Mouse (Mus musculus): ENCODE data around the gene Chrna7. TPM values are rescaled to one million over a fixed set of nuclear protein-coding genes. Genes with fewer than 3 reads are reported as not detected.

Gene Chrna7
- polyA plus RNA-seq, 1 experiment from 2014 or later: 0.22 TPM

GRCm38 (mm10) chr7:63207137-63207536, 5.2 kb downstream of the Chrna7 start:
- WGBS: 42% methylated on average over 2 of the region's 2 CpGs

GRCm38 (mm10) chr7:63195560-63195959, 16.8 kb downstream of the Chrna7 start:
- H3K9ac ChIP-seq (ENCODE audit: low read depth, low read length): no peak overlapping the region
- ATAC-seq: no peak
- no peak for TF ChIP-seq CTCF (IDR thresholded peaks at IDR 0.05; ENCODE audit: low read depth)
- H3K4me3 ChIP-seq (ENCODE audit: low read depth, low read length): no peak overlapping the region
- H3K4me1 ChIP-seq (replicated peaks; ENCODE audit: control insufficient read depth, insufficient read depth, low read length): no peaks in the 10 kb centered on the region
- H3K4me2 ChIP-seq (replicated peaks; ENCODE audit: low read depth): no peak overlapping the region
- 54% methylated on average over 2 of the region's 2 CpGs for WGBS
- H3K36me3 ChIP-seq (ENCODE audit: control insufficient read depth, insufficient read depth): no peaks in the 10 kb centered on the region
- no peaks in the 10 kb centered on the region for H3K27me3 ChIP-seq (replicated peaks; ENCODE audit: control insufficient read depth, insufficient read depth, low read length)
- no peak overlapping the region for H3K27ac ChIP-seq (ENCODE audit: low read depth, low read length)
- H3K9me3 ChIP-seq (ENCODE audit: control insufficient read depth): no peaks in the 10 kb centered on the region

More at GRCm38 (mm10) chr7:63207137-63207536, 5.2 kb downstream of the Chrna7 start:
- H3K9ac ChIP-seq (ENCODE audit: low read depth, low read length): no peak overlapping the region
- no peak for TF ChIP-seq CTCF (IDR thresholded peaks at IDR 0.05; ENCODE audit: low read depth)
- no peaks in the 10 kb centered on the region for H3K4me1 ChIP-seq (replicated peaks; ENCODE audit: control insufficient read depth, insufficient read depth, low read length)
- no peak overlapping the region for H3K27ac ChIP-seq (ENCODE audit: low read depth, low read length)
- H3K36me3 ChIP-seq (ENCODE audit: control insufficient read depth, insufficient read depth): no peaks in the 10 kb centered on the region
- no peaks in the 10 kb centered on the region for H3K9me3 ChIP-seq (ENCODE audit: control insufficient read depth)
- no peak overlapping the region for H3K4me3 ChIP-seq (ENCODE audit: low read depth, low read length)
- ATAC-seq: no peak
- 0 out of 2 replicates have a peak, but pooled peaks cover 8% of the 10 kb centered on the region for H3K27me3 ChIP-seq (replicated peaks; ENCODE audit: control insufficient read depth, insufficient read depth, low read length)
- H3K4me2 ChIP-seq (replicated peaks; ENCODE audit: low read depth): no peak overlapping the region

GRCm38 (mm10) chr7:63189647-63190534, 22.5 kb downstream of the Chrna7 start:
- no peak overlapping the region for H3K4me3 ChIP-seq (ENCODE audit: low read depth, low read length)
- no peak overlapping the region for H3K27ac ChIP-seq (ENCODE audit: low read depth, low read length)
- H3K27me3 ChIP-seq (replicated peaks; ENCODE audit: control insufficient read depth, insufficient read depth, low read length): no peaks in the 10 kb centered on the region
- no peaks in the 10 kb centered on the region for H3K9me3 ChIP-seq (ENCODE audit: control insufficient read depth)
- 83% methylated on average over 13 of the region's 13 CpGs for WGBS
- H3K36me3 ChIP-seq (ENCODE audit: control insufficient read depth, insufficient read depth): no peaks in the 10 kb centered on the region
- no peak overlapping the region for H3K4me2 ChIP-seq (replicated peaks; ENCODE audit: low read depth)
- H3K9ac ChIP-seq (ENCODE audit: low read depth, low read length): no peak overlapping the region
- ATAC-seq: no peak
- H3K4me1 ChIP-seq (replicated peaks; ENCODE audit: control insufficient read depth, insufficient read depth, low read length): no peaks in the 10 kb centered on the region
- TF ChIP-seq CTCF (IDR thresholded peaks at IDR 0.05; ENCODE audit: low read depth): no peak

GRCm38 (mm10) chr7:63170063-63170787, 42.1 kb downstream of the Chrna7 start:
- ATAC-seq: no peak

GRCm38 (mm10) chr7:63164617-63165016, 47.8 kb downstream of the Chrna7 start:
- Histone ChIP-seq H3K4me1 (replicated peaks; ENCODE audit: control insufficient read depth, insufficient read depth, low read length) (no peaks in the 10 kb centered on the region), H3K9me3 (ENCODE audit: control insufficient read depth) (no peaks in the 10 kb centered on the region), H3K27ac (ENCODE audit: low read depth, low read length) (no peak overlapping the region), H3K27me3 (replicated peaks; ENCODE audit: control insufficient read depth, insufficient read depth, low read length) (no peaks in the 10 kb centered on the region), H3K36me3 (ENCODE audit: control insufficient read depth, insufficient read depth) (no peaks in the 10 kb centered on the region), H3K4me3 (ENCODE audit: low read depth, low read length) (no peak overlapping the region), H3K9ac (ENCODE audit: low read depth, low read length) (no peak overlapping the region), H3K4me2 (replicated peaks; ENCODE audit: low read depth) (no peak overlapping the region)
- 79% methylated on average over 3 of the region's 3 CpGs for WGBS
- no peak for TF ChIP-seq CTCF (IDR thresholded peaks at IDR 0.05; ENCODE audit: low read depth)
- no peak for ATAC-seq

More at GRCm38 (mm10) chr7:63170063-63170787, 42.1 kb downstream of the Chrna7 start:
- H3K9me3 ChIP-seq (ENCODE audit: control insufficient read depth): no peaks in the 10 kb centered on the region
- no peak for TF ChIP-seq CTCF (IDR thresholded peaks at IDR 0.05; ENCODE audit: low read depth)
- no peaks in the 10 kb centered on the region for H3K4me1 ChIP-seq (replicated peaks; ENCODE audit: control insufficient read depth, insufficient read depth, low read length)
- H3K36me3 ChIP-seq (ENCODE audit: control insufficient read depth, insufficient read depth): no peaks in the 10 kb centered on the region
- H3K27me3 ChIP-seq (replicated peaks; ENCODE audit: control insufficient read depth, insufficient read depth, low read length): no peaks in the 10 kb centered on the region
- WGBS: 74% methylated on average over 3 of the region's 3 CpGs
- H3K27ac ChIP-seq (ENCODE audit: low read depth, low read length): no peak overlapping the region
- H3K4me3 ChIP-seq (ENCODE audit: low read depth, low read length): no peak overlapping the region
- H3K9ac ChIP-seq (ENCODE audit: low read depth, low read length): no peak overlapping the region
- H3K4me2 ChIP-seq (replicated peaks; ENCODE audit: low read depth): no peak overlapping the region

GRCm38 (mm10) chr7:63162272-63162864, 50.0 kb downstream of the Chrna7 start:
- no peak for ATAC-seq
- no peak overlapping the region for H3K4me3 ChIP-seq (ENCODE audit: low read depth, low read length)
- WGBS: 75% methylated on average over 7 of the region's 7 CpGs
- no peaks in the 10 kb centered on the region for H3K36me3 ChIP-seq (ENCODE audit: control insufficient read depth, insufficient read depth)
- no peaks in the 10 kb centered on the region for H3K4me1 ChIP-seq (replicated peaks; ENCODE audit: control insufficient read depth, insufficient read depth, low read length)
- no peak overlapping the region for H3K4me2 ChIP-seq (replicated peaks; ENCODE audit: low read depth)
- no peaks in the 10 kb centered on the region for H3K27me3 ChIP-seq (replicated peaks; ENCODE audit: control insufficient read depth, insufficient read depth, low read length)
- H3K9ac ChIP-seq (ENCODE audit: low read depth, low read length): no peak overlapping the region
- no peak overlapping the region for H3K27ac ChIP-seq (ENCODE audit: low read depth, low read length)
- TF ChIP-seq CTCF (IDR thresholded peaks at IDR 0.05; ENCODE audit: low read depth): no peak
- H3K9me3 ChIP-seq (ENCODE audit: control insufficient read depth): no peaks in the 10 kb centered on the region

Measured in intestine, postnatal 0 days (tissue).